Mouse (Mus musculus) fibroblast of lung, adult 2 months (primary cell): ENCODE results near the gene H2-Q2.
"Not testable (repeated sequence)": the region's sequence is repeated elsewhere in the genome, so short reads cannot be mapped to it uniquely, and the experiment has no call there.

ENCODE experiments used
- DNase-seq: peaks from one replicate; pipeline ENCODE4 v3.0.0-alpha.2; 2011; ENCODE audit warnings: low read depth

Gene H2-Q2

GRCm38 (mm10) chr17:35359470-35359862, 17.4 kb downstream of the H2-Q2 start:
- no peak for DNase-seq

GRCm38 (mm10) chr17:35379369-35379728, 37.3 kb downstream of the H2-Q2 start, which contains the start of gene H2-Q4:
TSS of gene H2-Q4 (plus strand) at chr17:35379617.
- DNase-seq, result peak; percentile 66

- no peak for DNase-seq
Measured at GRCm38 (mm10) chr17:35379729-35380451, 37.8 kb downstream of the H2-Q2 start.

GRCm38 (mm10) chr17:35389796-35390195, 47.8 kb downstream of the H2-Q2 start:
- DNase-seq, result not testable (repeated sequence)

GRCm38 (mm10) chr17:35392671-35393070, 50.6 kb downstream of the H2-Q2 start:
- DNase-seq, result not testable (repeated sequence)

GRCm38 (mm10) chr17:35393864-35394800, 52.1 kb downstream of the H2-Q2 start:
- DNase-seq, result not testable (repeated sequence)
